Mouse (Mus musculus) heart, embryonic 15.5 days (tissue): Measurements from ENCODE around the gene Ugt1a8. TPM values are rescaled to one million over a fixed set of nuclear protein-coding genes. Genes with fewer than 3 reads are reported as not detected.
"Not testable (repeated sequence)": the region's sequence is repeated elsewhere in the genome, so short reads cannot be mapped to it uniquely, and the experiment has no call there.

Experiments
- ATAC-seq: fragments of 200-750 bp; cut with Nextera tagmentation; replicated peaks from 2 replicates; pipeline ENCODE4 v1.8.0; 2017; ENCODE audit warnings: low read depth, moderate TSS enrichment; ENCODE audit not compliant: insufficient number of reproducible peaks, insufficient read depth, low FRiP score
- H3K27ac ChIP-seq: fragments of 300-500 bp; sonication (generic); 2 replicates; pipeline ENCODE4 v1.5.1; 2015; ENCODE audit warnings: mild to moderate bottlenecking, inconsistent platforms
- H3K27me3 ChIP-seq: fragments of 300-500 bp; sonication (generic); 2 replicates; pipeline ENCODE4 v1.6.1; 2015; ENCODE audit warnings: inconsistent platforms
- H3K36me3 ChIP-seq: fragments of 300-500 bp; sonication (generic); 2 replicates; pipeline ENCODE4 v1.6.1; 2015; ENCODE audit warnings: mild to moderate bottlenecking, inconsistent platforms
- H3K4me1 ChIP-seq: fragments of 300-500 bp; sonication (generic); replicated peaks from 2 replicates; pipeline ENCODE4 v1.6.1; 2015; ENCODE audit warnings: inconsistent platforms
- H3K4me2 ChIP-seq: fragments of 300-500 bp; sonication (generic); 2 replicates; pipeline ENCODE4 v1.6.1; 2015; ENCODE audit warnings: inconsistent platforms, mild to moderate bottlenecking, moderate library complexity
- H3K4me3 ChIP-seq: fragments of 300-500 bp; sonication (generic); 2 replicates; pipeline ENCODE4 v1.5.1; 2015; ENCODE audit warnings: mild to moderate bottlenecking, inconsistent platforms
- H3K9ac ChIP-seq: fragments of 300-500 bp; sonication (generic); 2 replicates; pipeline ENCODE4 v1.6.1; 2015; ENCODE audit warnings: mild to moderate bottlenecking, inconsistent platforms
- H3K9me3 ChIP-seq: fragments of 300-500 bp; sonication (generic); replicated peaks from 2 replicates; pipeline ENCODE4 v1.6.1; 2016; ENCODE audit warnings: inconsistent platforms
- WGBS: fragments of 180-500 bp; shearing (Covaris S2); methylation state at CpG from one replicate; pipeline ENCODE4 v1.1.7; 2015; ENCODE audit warnings: mixed read lengths; 5-methylcytosine and 5-hydroxymethylcytosine counted together
- polyA plus RNA-seq: library from polyadenylated mRNA; unstranded; fragments of >200 nt; fragmentation: Nextera tagmentation; extraction: Ambion mirVana; gene quantifications from 2 replicates; pipeline ENCODE4 v1.2.1, GENCODE M21; 2015

The Ugt1a8 gene
- polyA plus RNA-seq, 1 experiment from 2014 or later: not detected

GRCm38 (mm10) chr1:88215466-88216380 lies 128.1 kb downstream of the Ugt1a8 start:
- Histone ChIP-seq H3K27ac (no peak overlapping the region), H3K4me2 (no peak overlapping the region), H3K36me3 (no peaks in the 10 kb centered on the region), H3K4me3 (no peak overlapping the region), H3K9ac (no peak overlapping the region), H3K9me3 (peaks cover 56% of the 10 kb centered on the region), H3K27me3 (no peaks in the 10 kb centered on the region), H3K4me1 (no peaks in the 10 kb centered on the region)
- 63% methylated on average over 10 of the region's 10 CpGs for WGBS
- no peak for ATAC-seq

GRCm38 (mm10) chr1:88216551-88216950 lies 128.9 kb downstream of the Ugt1a8 start:
- Histone ChIP-seq H3K27ac (no peak overlapping the region), H3K27me3 (no peaks in the 10 kb centered on the region), H3K4me2 (no peak overlapping the region), H3K36me3 (no peaks in the 10 kb centered on the region), H3K9ac (no peak overlapping the region), H3K9me3 (peaks cover 53% of the 10 kb centered on the region), H3K4me3 (no peak overlapping the region), H3K4me1 (no peaks in the 10 kb centered on the region)
- 48% methylated on average over 2 of the region's 2 CpGs for WGBS
- ATAC-seq: no peak

GRCm38 (mm10) chr1:88217144-88217543 lies 129.5 kb downstream of the Ugt1a8 start:
- Histone ChIP-seq H3K4me1 (no peaks in the 10 kb centered on the region), H3K4me2 (no peak overlapping the region), H3K27me3 (no peaks in the 10 kb centered on the region), H3K9ac (no peak overlapping the region), H3K27ac (no peak overlapping the region), H3K36me3 (no peaks in the 10 kb centered on the region), H3K4me3 (no peak overlapping the region), H3K9me3 (peaks cover 47% of the 10 kb centered on the region)
- WGBS: 50% methylated on average over 2 of the region's 2 CpGs
- ATAC-seq: no peak

- no peaks in the 10 kb centered on the region for H3K36me3 ChIP-seq
- peaks cover 43% of the 10 kb centered on the region for H3K9me3 ChIP-seq
- H3K4me2 ChIP-seq: no peak overlapping the region
- 36% methylated on average over 3 of the region's 3 CpGs for WGBS
- H3K27ac ChIP-seq: no peak overlapping the region
- no peaks in the 10 kb centered on the region for H3K4me1 ChIP-seq
- no peak overlapping the region for H3K4me3 ChIP-seq
- no peak overlapping the region for H3K9ac ChIP-seq
- no peak for ATAC-seq
- no peaks in the 10 kb centered on the region for H3K27me3 ChIP-seq
Measured at GRCm38 (mm10) chr1:88217576-88217975, 130.0 kb downstream of the Ugt1a8 start.

GRCm38 (mm10) chr1:88218051-88218450 lies 130.4 kb downstream of the Ugt1a8 start:
- Histone ChIP-seq H3K27ac (no peak overlapping the region), H3K9me3 (peaks cover 38% of the 10 kb centered on the region), H3K36me3 (no peaks in the 10 kb centered on the region), H3K4me3 (no peak overlapping the region), H3K4me1 (no peaks in the 10 kb centered on the region), H3K27me3 (no peaks in the 10 kb centered on the region), H3K4me2 (no peak overlapping the region), H3K9ac (no peak overlapping the region)
- ATAC-seq: no peak
- 69% methylated on average over 9 of the region's 9 CpGs for WGBS

GRCm38 (mm10) chr1:88218591-88218990 lies 131.0 kb downstream of the Ugt1a8 start:
- ATAC-seq: no peak
- Histone ChIP-seq H3K4me3 (no peak overlapping the region), H3K9me3 (peaks cover 32% of the 10 kb centered on the region), H3K4me1 (no peaks in the 10 kb centered on the region), H3K9ac (no peak overlapping the region), H3K36me3 (no peaks in the 10 kb centered on the region), H3K4me2 (no peak overlapping the region), H3K27me3 (no peaks in the 10 kb centered on the region), H3K27ac (no peak overlapping the region)
- 43% methylated on average over 4 of the region's 4 CpGs for WGBS

- no peak for ATAC-seq
- H3K36me3 ChIP-seq: no peaks in the 10 kb centered on the region
- no peak overlapping the region for H3K4me2 ChIP-seq
- no peak overlapping the region for H3K4me3 ChIP-seq
- H3K27ac ChIP-seq: no peak overlapping the region
- no peaks in the 10 kb centered on the region for H3K27me3 ChIP-seq
- 21% methylated on average over 1 of the region's 1 CpGs for WGBS
- H3K9ac ChIP-seq: no peak overlapping the region
- peaks cover 28% of the 10 kb centered on the region for H3K9me3 ChIP-seq
- H3K4me1 ChIP-seq: no peaks in the 10 kb centered on the region
Measured at GRCm38 (mm10) chr1:88219054-88219453, 131.4 kb downstream of the Ugt1a8 start.

GRCm38 (mm10) chr1:88220336-88220735 lies 132.7 kb downstream of the Ugt1a8 start:
- no peak overlapping the region for H3K9ac ChIP-seq
- H3K36me3 ChIP-seq: no peaks in the 10 kb centered on the region
- H3K4me2 ChIP-seq: no peak overlapping the region
- no peak overlapping the region for H3K27ac ChIP-seq
- H3K9me3 ChIP-seq: peaks cover 18% of the 10 kb centered on the region
- H3K27me3 ChIP-seq: no peaks in the 10 kb centered on the region
- H3K4me3 ChIP-seq: no peak overlapping the region
- no peak for ATAC-seq
- H3K4me1 ChIP-seq: no peaks in the 10 kb centered on the region

- ATAC-seq: no peak
- Histone ChIP-seq H3K27me3 (no peaks in the 10 kb centered on the region), H3K4me2 (no peak overlapping the region), H3K4me1 (no peaks in the 10 kb centered on the region), H3K9ac (no peak overlapping the region), H3K9me3 (peaks cover 24% of the 10 kb centered on the region), H3K4me3 (no peak overlapping the region), H3K36me3 (no peaks in the 10 kb centered on the region), H3K27ac (no peak overlapping the region)
- WGBS: 38% methylated on average over 2 of the region's 2 CpGs
Measured at GRCm38 (mm10) chr1:88222216-88222615, 134.6 kb downstream of the Ugt1a8 start.

- H3K9me3 ChIP-seq: peaks cover 28% of the 10 kb centered on the region
- H3K9ac ChIP-seq, H3K27ac ChIP-seq, H3K36me3 ChIP-seq, H3K4me1 ChIP-seq, H3K27me3 ChIP-seq, ATAC-seq, H3K4me2 ChIP-seq, H3K4me3 ChIP-seq: not testable (repeated sequence)
Measured at GRCm38 (mm10) chr1:88223011-88223515, 135.4 kb downstream of the Ugt1a8 start.

- H3K9ac ChIP-seq: no peak overlapping the region
- no peak overlapping the region for H3K27ac ChIP-seq
- WGBS: 39% methylated on average over 1 of the region's 1 CpGs
Measured at GRCm38 (mm10) chr1:88223591-88223990, 136.0 kb downstream of the Ugt1a8 start.

More at GRCm38 (mm10) chr1:88223591-88223990, 136.0 kb downstream of the Ugt1a8 start:
- no peaks in the 10 kb centered on the region for H3K27me3 ChIP-seq
- no peak overlapping the region for H3K4me2 ChIP-seq
- peaks cover 31% of the 10 kb centered on the region for H3K9me3 ChIP-seq
- ATAC-seq: no peak
- H3K4me3 ChIP-seq: no peak overlapping the region
- H3K4me1 ChIP-seq: no peaks in the 10 kb centered on the region
- H3K36me3 ChIP-seq: no peaks in the 10 kb centered on the region
